ENCODE assay signal across 8 mouse cellular contexts in the genomic region with DNA sequence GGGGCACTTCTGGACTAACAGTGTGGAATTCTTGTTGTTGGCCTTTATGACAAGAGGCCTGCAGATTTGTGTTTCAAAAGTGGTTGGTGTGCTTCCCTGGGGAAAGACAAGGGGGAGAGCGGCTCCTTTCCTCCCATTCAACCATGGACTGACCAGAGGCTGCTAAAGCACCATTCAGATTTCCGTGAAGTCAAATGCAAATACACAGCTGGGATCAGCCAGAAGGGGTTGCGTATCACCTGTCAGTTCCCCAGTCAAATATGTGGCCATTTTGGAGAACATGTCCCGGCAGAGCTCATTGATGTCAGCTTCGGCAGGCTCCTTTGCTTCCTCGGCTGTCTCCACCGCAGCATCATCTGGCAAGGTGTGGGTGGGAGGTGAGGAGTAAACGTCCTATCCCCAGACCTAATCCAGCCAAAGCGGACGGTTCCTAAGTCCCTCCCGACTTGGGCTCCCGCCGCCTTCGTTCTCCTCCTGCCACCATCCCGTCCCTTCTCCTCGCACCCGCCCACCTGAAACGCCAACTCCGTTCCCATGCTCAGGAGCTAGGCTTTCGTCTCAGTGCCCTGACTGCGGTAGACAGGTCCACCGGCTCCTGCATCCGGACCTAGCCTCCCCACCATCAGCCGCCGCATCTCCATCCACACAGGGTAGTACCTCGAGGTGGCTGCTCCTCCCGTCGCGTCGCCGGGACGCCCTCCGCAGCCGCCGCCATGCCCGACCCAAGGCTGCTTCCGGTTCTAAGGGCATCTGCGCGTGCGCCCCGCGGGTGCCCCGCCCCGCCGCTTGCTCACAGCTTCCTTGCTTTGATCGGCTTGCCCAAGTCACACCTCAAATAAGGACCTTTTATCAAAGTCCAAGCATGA. TPM values are rescaled to one million over a fixed set of nuclear protein-coding genes. Genes with fewer than 3 reads are reported as not detected.
DNase-seq lines count a peak whose midpoint lies in the region; ATAC-seq lines count a peak whose summit lies in the region.

A gene (minus strand): TSS at position 745 of the 866 bp plus-strand sequence.

- peak; percentile 92 for DNase-seq in CD4-positive helper T cell, adult 2 months (ENCODE audit: low read depth, low spot score)
- peak; percentile 63 for DNase-seq in brain, embryonic 18.5 days (ENCODE audit: low read depth, low spot score)
- peak; percentile 94 for DNase-seq in kidney, postnatal 10 days
- DNase-seq in natural killer cell, adult 2 months (ENCODE audit: low spot score in 2 of 2): peak; percentile 90 to 93

- H3K4me1 ChIP-seq in heart, embryonic 13.5 days: peaks cover 10% of the 10 kb centered on the region
- peaks cover 22% of the 10 kb centered on the region for H3K4me1 ChIP-seq in liver, embryonic 12.5 days
- peaks cover 10% of the 10 kb centered on the region; the same call in 1 of the 2 replicates for H3K4me1 ChIP-seq in stomach, embryonic 15.5 days

- peak within 1 kb of the TSS; percentile 87 for H3K9ac ChIP-seq in heart, embryonic 13.5 days
- H3K9ac ChIP-seq in liver, embryonic 12.5 days: peak within 1 kb of the TSS; percentile 76
- peak within 1 kb of the TSS; percentile 52 for H3K9ac ChIP-seq in stomach, embryonic 15.5 days

- no peaks in the 10 kb centered on the region for H3K9me3 ChIP-seq in heart, embryonic 13.5 days
- no peaks in the 10 kb centered on the region for H3K9me3 ChIP-seq in liver, embryonic 12.5 days (replicated peaks)
- H3K9me3 ChIP-seq in stomach, embryonic 15.5 days: no peaks in the 10 kb centered on the region

- WGBS in heart, embryonic 13.5 days: 4% methylated on average over 46 of the region's 46 CpGs
- WGBS in liver, embryonic 12.5 days (ENCODE audit: insufficient replicate concordance): 5% methylated on average over 46 of the region's 46 CpGs
- 2% methylated on average over 46 of the region's 46 CpGs for whole genome bisulfite sequencing in stomach, embryonic 15.5 days

- H3K27me3 ChIP-seq in heart, embryonic 13.5 days (replicated peaks): peaks cover 18% of the 10 kb centered on the region
- peaks cover 8% of the 10 kb centered on the region for H3K27me3 ChIP-seq in liver, embryonic 12.5 days (replicated peaks)
- H3K27me3 ChIP-seq in stomach, embryonic 15.5 days (replicated peaks): no peaks in the 10 kb centered on the region

- peak; percentile 96 for ATAC-seq in erythroid progenitor cell, adult 5-6 weeks (replicated peaks; ENCODE audit: low FRiP score, poor library complexity, severe bottlenecking)
- ATAC-seq in heart, embryonic 13.5 days (ENCODE audit: extremely low read depth, insufficient number of reproducible peaks, low FRiP score, low TSS enrichment): no peak
- ATAC-seq in liver, embryonic 12.5 days: peak; percentile 93
- peak; percentile 88 for ATAC-seq in stomach, embryonic 15.5 days (ENCODE audit: insufficient read depth, low FRiP score, low read depth)

- 0 out of 2 replicates have a peak within 1 kb of the TSS, but pooled peaks have one; percentile 28 for H3K27ac ChIP-seq in heart, embryonic 13.5 days (replicated peaks)
- H3K27ac ChIP-seq in liver, embryonic 12.5 days: 0 out of 2 replicates have a peak within 1 kb of the TSS, but pooled peaks have one; percentile 25
- H3K27ac ChIP-seq in stomach, embryonic 15.5 days: 0 out of 2 replicates have a peak within 1 kb of the TSS, but pooled peaks have one; percentile 21

- H3K36me3 ChIP-seq in heart, embryonic 13.5 days: peaks cover 37% of the 10 kb centered on the region
- peaks cover 35% of the 10 kb centered on the region for H3K36me3 ChIP-seq in liver, embryonic 12.5 days
- peaks cover 9% of the 10 kb centered on the region; the same call in 1 of the 2 replicates for H3K36me3 ChIP-seq in stomach, embryonic 15.5 days

- peak within 1 kb of the TSS; percentile 85 for H3K4me3 ChIP-seq in heart, embryonic 13.5 days
- peak within 1 kb of the TSS; percentile 78 for H3K4me3 ChIP-seq in liver, embryonic 12.5 days
- peak within 1 kb of the TSS; percentile 77 for H3K4me3 ChIP-seq in stomach, embryonic 15.5 days (replicated peaks)

- H3K4me2 ChIP-seq in heart, embryonic 13.5 days: peak within 1 kb of the TSS; percentile 87
- H3K4me2 ChIP-seq in liver, embryonic 12.5 days: peak within 1 kb of the TSS; percentile 90
- peak within 1 kb of the TSS; percentile 82 for H3K4me2 ChIP-seq in stomach, embryonic 15.5 days

RNA-seq across cellular contexts. Expression of the gene that starts here (rescaled TPM):
- 32.1 and 50.7 TPM in 2 replicates for total RNA-seq in erythroid progenitor cell, adult 5-6 weeks (2015; ENCODE audit: low replicate concordance)
- 8.8 and 13.7 TPM in 2 replicates for total RNA-seq in erythroid progenitor cell, adult 5-6 weeks (2017; ENCODE audit: low replicate concordance)
- 56.0 and 62.1 TPM in 2 replicates for polyA plus RNA-seq in heart, embryonic 13.5 days (2015; fragmentation: Nextera tagmentation; extraction: Ambion mirVana)
- 54.7 and 61.6 TPM in 2 replicates for polyA plus RNA-seq in liver, embryonic 12.5 days (2016; fragmentation: Nextera tagmentation; extraction: Ambion mirVana)
- 82.1 and 86.9 TPM in 2 replicates for polyA plus RNA-seq in stomach, embryonic 15.5 days (2015; fragmentation: Nextera tagmentation; extraction: Ambion mirVana)
